Mouse (Mus musculus) G1E (cell line): ENCODE data around the gene Galntl6.

ENCODE experiments used
- CTCF ChIP-seq: IDR thresholded peaks from 2 replicates; pipeline ENCODE4 v1.5.1; 2012; ENCODE audit warnings: low read depth, low read length, inconsistent platforms, mixed read lengths
- GATA1 ChIP-seq: IDR thresholded peaks from 2 replicates; pipeline ENCODE4 v1.6.1; 2012; ENCODE audit warnings: borderline replicate concordance, low read length, inconsistent platforms, mixed read lengths
- GATA2 ChIP-seq: IDR thresholded peaks from 2 replicates; pipeline ENCODE4 v1.6.1; 2012; ENCODE audit warnings: low read depth, low read length, inconsistent platforms, borderline replicate concordance
- POLR2AphosphoS5 ChIP-seq: IDR thresholded peaks from 2 replicates; pipeline ENCODE4 v1.6.1; 2012; ENCODE audit warnings: low read depth, low read length, inconsistent platforms; ENCODE audit not compliant: insufficient replicate concordance

- TF ChIP-seq CTCF (no peak), GATA1 (no peak), POLR2AphosphoS5 (no peak), GATA2 (no peak)
Measured at GRCm38 (mm10) chr8:57977372-57977771, 935.1 kb downstream of the Galntl6 start.
